Mouse (Mus musculus): ENCODE results near the gene Ankrd12.
"Not testable (repeated sequence)": the region's sequence is repeated elsewhere in the genome, so short reads cannot be mapped to it uniquely, and the experiment has no call there.

DNA sequence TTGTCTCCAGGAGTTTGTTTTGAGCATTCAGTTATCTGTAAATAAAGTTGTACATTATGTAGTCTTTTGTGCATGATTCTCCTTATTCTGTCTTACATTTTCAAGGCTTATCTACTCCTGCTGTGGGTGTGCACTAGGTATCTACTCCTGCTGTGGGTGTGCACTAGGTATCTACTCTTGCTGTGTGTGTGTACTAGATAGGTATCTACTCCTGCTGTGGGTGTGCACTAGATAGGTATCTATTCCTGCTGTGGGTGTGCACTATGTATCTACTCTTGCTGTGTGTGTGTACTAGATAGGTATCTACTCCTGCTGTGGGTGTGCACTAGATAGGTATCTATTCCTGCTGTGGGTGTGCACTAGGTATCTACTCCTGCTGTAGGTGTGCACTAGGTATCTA lies 100.2 kb downstream of the Ankrd12 start:
- not testable (repeated sequence) for TF ChIP-seq CTCF (IDR thresholded peaks at IDR 0.05 in 2 of 3, conservative IDR thresholded peaks at IDR 0.05 in 1 of 3; ENCODE audit: control insufficient read depth in 1 of 3, insufficient read depth in 1 of 3, low read depth in 2 of 3, low read length in 3 of 3, poor library complexity in 1 of 3, severe bottlenecking in 1 of 3); ETS1 (IDR thresholded peaks at IDR 0.05; ENCODE audit: low read depth, low read length); RAD21 (IDR thresholded peaks at IDR 0.05; ENCODE audit: low read depth, low read length); ZKSCAN1 (IDR thresholded peaks at IDR 0.05; ENCODE audit: low read depth, low read length); MYB (IDR thresholded peaks at IDR 0.05; ENCODE audit: low read depth, low read length); SMC3 (IDR thresholded peaks at IDR 0.05; ENCODE audit: low read depth, low read length); CHD2 (IDR thresholded peaks at IDR 0.05; ENCODE audit: low read length); NELFE (IDR thresholded peaks at IDR 0.05; ENCODE audit: low read depth, low read length); TAL1 (IDR thresholded peaks at IDR 0.05; ENCODE audit: low read length); MAX (IDR thresholded peaks at IDR 0.05; ENCODE audit: low read length); ZC3H11A (IDR thresholded peaks at IDR 0.05; ENCODE audit: low read depth, low read length)
- TF ChIP-seq EP300 (IDR thresholded peaks at IDR 0.05; ENCODE audit: low read depth in 1 of 2, low read length in 2 of 2), result peak in 1 of 2 experiments; percentile 47; a peak in 2 of 4 replicates
- 0 out of 2 replicates have a peak, but pooled peaks have one; percentile 25 for TF ChIP-seq TCF12 (IDR thresholded peaks at IDR 0.05; ENCODE audit: low read depth, low read length)
